Mouse (Mus musculus): ENCODE data around the gene Cacna1e. TPM values are rescaled to one million over a fixed set of nuclear protein-coding genes. Genes with fewer than 3 reads are reported as not detected.

Cacna1e gene
- polyA plus RNA-seq, 1 experiment, result 53.6 TPM

- Histone ChIP-seq H3K4me3 (ENCODE audit: insufficient read depth, low read length) (no peak overlapping the region), H3K4me1 (ENCODE audit: control insufficient read depth, insufficient read depth, low read length) (peaks cover under 1% of the 10 kb centered on the region), H3K27ac (ENCODE audit: insufficient read depth, low read length) (no peak overlapping the region)
- TF ChIP-seq POLR2A (IDR thresholded peaks at IDR 0.05; ENCODE audit: extremely low read depth, insufficient read depth, low read length), result no peak
- TF ChIP-seq CTCF (IDR thresholded peaks at IDR 0.05; ENCODE audit: extremely low read depth, insufficient read depth, low read length), result no peak
Measured at GRCm38 (mm10) chr1:154433112-154433511, 451.2 kb downstream of the Cacna1e start.

- TF ChIP-seq POLR2A (IDR thresholded peaks at IDR 0.05; ENCODE audit: extremely low read depth, insufficient read depth, low read length), result no peak
- TF ChIP-seq CTCF (IDR thresholded peaks at IDR 0.05; ENCODE audit: extremely low read depth, insufficient read depth, low read length), result no peak
- H3K27ac ChIP-seq (ENCODE audit: insufficient read depth, low read length), result 0 out of 2 replicates have a peak overlapping the region, but pooled peaks have one; percentile 29
- peaks cover 2% of the 10 kb centered on the region for H3K4me1 ChIP-seq (ENCODE audit: control insufficient read depth, insufficient read depth, low read length)
- no peak overlapping the region for H3K4me3 ChIP-seq (ENCODE audit: insufficient read depth, low read length)
Measured at GRCm38 (mm10) chr1:154428276-154428675, 456.0 kb downstream of the Cacna1e start.

- Histone ChIP-seq H3K4me3 (ENCODE audit: insufficient read depth, low read length) (no peak overlapping the region), H3K4me1 (ENCODE audit: control insufficient read depth, insufficient read depth, low read length) (no peaks in the 10 kb centered on the region), H3K27ac (ENCODE audit: insufficient read depth, low read length) (no peak overlapping the region)
- TF ChIP-seq CTCF (IDR thresholded peaks at IDR 0.05; ENCODE audit: extremely low read depth, insufficient read depth, low read length) (peak; percentile 25; the same call in 1 of the 2 replicates), POLR2A (IDR thresholded peaks at IDR 0.05; ENCODE audit: extremely low read depth, insufficient read depth, low read length) (no peak)
Measured at GRCm38 (mm10) chr1:154418278-154418677, 466.0 kb downstream of the Cacna1e start.

DNA sequence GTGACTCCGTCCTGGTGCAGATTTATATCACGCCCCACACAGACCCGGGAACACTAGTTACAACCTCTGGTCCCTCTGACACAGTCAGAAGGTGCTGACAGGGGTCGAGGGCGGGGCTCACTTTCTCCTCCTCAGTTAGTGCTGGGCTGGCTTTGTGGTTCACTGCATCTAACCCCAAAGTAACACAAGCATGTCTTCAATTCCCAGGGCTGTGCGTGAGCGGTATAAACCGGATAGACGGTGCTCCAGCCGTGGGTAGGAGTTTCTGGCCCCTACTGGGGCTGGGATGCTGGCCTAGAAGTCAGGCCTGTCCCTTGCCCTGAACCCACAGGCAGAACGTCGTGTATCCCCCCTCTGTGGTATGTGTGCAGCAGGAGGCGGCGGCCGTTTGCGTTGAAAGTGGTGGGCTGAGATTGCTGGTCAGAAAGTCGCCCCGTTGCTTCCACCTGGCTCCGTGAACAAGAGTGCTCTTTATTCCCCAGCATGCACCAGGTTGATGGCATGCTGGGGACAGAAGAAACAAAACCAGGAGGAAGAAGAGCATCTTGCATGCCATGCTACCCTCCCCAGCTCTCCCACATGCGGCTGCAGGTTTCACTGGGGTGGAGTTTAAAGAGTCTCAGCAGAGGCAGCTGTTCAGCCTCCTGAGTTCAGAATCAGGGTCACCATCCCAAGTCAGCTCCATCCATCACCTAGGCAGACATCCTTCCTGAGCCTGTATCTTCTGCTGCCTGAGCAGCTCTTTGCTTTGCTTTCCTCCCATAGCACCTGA, 467.7 kb downstream of the Cacna1e start:
- no peak overlapping the region for H3K4me3 ChIP-seq (ENCODE audit: insufficient read depth, low read length)
- no peak overlapping the region for H3K27ac ChIP-seq (ENCODE audit: insufficient read depth, low read length)
- H3K4me1 ChIP-seq (ENCODE audit: control insufficient read depth, insufficient read depth, low read length), result no peaks in the 10 kb centered on the region
- TF ChIP-seq POLR2A (IDR thresholded peaks at IDR 0.05; ENCODE audit: extremely low read depth, insufficient read depth, low read length), result no peak
- TF ChIP-seq CTCF (IDR thresholded peaks at IDR 0.05; ENCODE audit: extremely low read depth, insufficient read depth, low read length), result no peak

- Histone ChIP-seq H3K27ac (ENCODE audit: insufficient read depth, low read length) (no peak overlapping the region), H3K4me3 (ENCODE audit: insufficient read depth, low read length) (no peak overlapping the region), H3K4me1 (ENCODE audit: control insufficient read depth, insufficient read depth, low read length) (no peaks in the 10 kb centered on the region)
- no peak for TF ChIP-seq POLR2A (IDR thresholded peaks at IDR 0.05; ENCODE audit: extremely low read depth, insufficient read depth, low read length)
- TF ChIP-seq CTCF (IDR thresholded peaks at IDR 0.05; ENCODE audit: extremely low read depth, insufficient read depth, low read length), result no peak
Measured at GRCm38 (mm10) chr1:154415826-154416225, 468.5 kb downstream of the Cacna1e start.

DNA sequence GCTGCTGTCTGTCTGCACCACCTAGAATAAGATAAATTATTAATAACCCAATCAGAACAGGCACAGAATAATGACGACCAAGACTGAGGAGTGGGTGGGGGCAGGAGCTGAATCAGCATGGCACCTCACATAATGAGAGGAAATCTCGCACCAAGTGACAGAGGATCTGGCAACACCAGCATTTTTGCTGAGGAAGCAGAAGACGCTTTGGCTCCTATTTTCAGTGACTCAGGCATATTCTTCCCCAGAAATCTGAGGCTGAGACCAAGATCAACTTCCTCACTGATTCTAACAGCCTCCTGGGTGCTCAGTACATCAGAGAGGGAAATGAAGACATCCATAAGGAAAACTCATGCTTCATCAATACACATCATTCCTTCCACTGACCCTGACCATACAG, 471.2 kb downstream of the Cacna1e start:
- Histone ChIP-seq H3K4me3 (ENCODE audit: insufficient read depth, low read length) (no peak overlapping the region), H3K4me1 (ENCODE audit: control insufficient read depth, insufficient read depth, low read length) (no peaks in the 10 kb centered on the region), H3K27ac (ENCODE audit: insufficient read depth, low read length) (no peak overlapping the region)
- TF ChIP-seq CTCF (IDR thresholded peaks at IDR 0.05; ENCODE audit: extremely low read depth, insufficient read depth, low read length) (no peak), POLR2A (IDR thresholded peaks at IDR 0.05; ENCODE audit: extremely low read depth, insufficient read depth, low read length) (no peak)

- no peak overlapping the region for H3K27ac ChIP-seq (ENCODE audit: insufficient read depth, low read length)
- no peak for TF ChIP-seq POLR2A (IDR thresholded peaks at IDR 0.05; ENCODE audit: extremely low read depth, insufficient read depth, low read length)
- TF ChIP-seq CTCF (IDR thresholded peaks at IDR 0.05; ENCODE audit: extremely low read depth, insufficient read depth, low read length), result no peak
- no peak overlapping the region for H3K4me3 ChIP-seq (ENCODE audit: insufficient read depth, low read length)
- H3K4me1 ChIP-seq (ENCODE audit: control insufficient read depth, insufficient read depth, low read length), result no peaks in the 10 kb centered on the region
Measured at GRCm38 (mm10) chr1:154409051-154409450, 475.2 kb downstream of the Cacna1e start.

DNA sequence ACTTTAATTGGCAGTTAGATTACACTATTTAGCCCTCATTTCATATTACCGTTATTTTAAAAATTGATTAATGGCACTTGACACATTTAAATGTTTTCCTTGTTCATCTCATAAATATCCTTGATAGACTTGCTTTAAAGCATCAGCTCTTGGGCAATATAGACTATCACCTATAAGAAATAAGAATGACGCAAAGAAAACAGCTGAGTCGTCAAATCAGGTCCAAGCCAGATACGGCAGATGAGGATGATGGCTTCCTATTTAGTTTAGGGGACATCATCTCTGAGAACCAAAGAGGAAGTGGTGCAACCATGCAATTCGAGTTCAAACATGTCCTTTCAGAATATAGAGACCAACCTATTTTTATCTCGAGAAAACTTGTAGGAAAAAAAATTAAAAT, 492.3 kb downstream of the Cacna1e start:
- no peak overlapping the region for H3K4me3 ChIP-seq (ENCODE audit: insufficient read depth, low read length)
- H3K27ac ChIP-seq (ENCODE audit: insufficient read depth, low read length), result no peak overlapping the region
- TF ChIP-seq POLR2A (IDR thresholded peaks at IDR 0.05; ENCODE audit: extremely low read depth, insufficient read depth, low read length), result no peak
- TF ChIP-seq CTCF (IDR thresholded peaks at IDR 0.05; ENCODE audit: extremely low read depth, insufficient read depth, low read length), result no peak
- H3K4me1 ChIP-seq (ENCODE audit: control insufficient read depth, insufficient read depth, low read length), result no peaks in the 10 kb centered on the region

Other genes with a start within 250 kb of the Cacna1e start
- gene Ier5, start 215.1 kb upstream of the Cacna1e start, polyA plus RNA-seq (2012; rRNA removed), result 53.3 and 53.6 TPM in 2 replicates